In the genomic region with DNA sequence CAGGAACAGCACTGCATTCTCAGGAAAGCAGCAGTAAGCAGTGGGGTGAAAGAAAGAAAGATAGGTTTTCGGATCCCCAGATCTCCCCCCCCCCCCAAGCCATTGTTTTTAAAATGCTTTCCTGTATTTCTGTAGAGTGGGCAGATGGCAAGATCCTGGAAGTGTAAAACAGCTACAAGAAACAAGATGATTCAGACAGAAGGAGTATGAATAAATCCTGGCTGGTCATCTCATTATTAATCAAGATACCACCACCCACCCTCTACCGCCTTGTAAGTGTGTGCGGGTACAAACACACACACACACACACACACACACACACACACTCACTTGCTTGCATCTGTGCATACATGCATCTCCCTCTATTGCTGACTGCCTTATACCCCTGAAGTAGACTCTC, we compare ENCODE assay signal across 11 mouse cellular contexts.
A peak's percentile ranks its signal among the peaks of the same experiment; 100 is the strongest.
DNase-seq lines count a peak whose midpoint lies in the region; ATAC-seq and TF ChIP-seq lines count a peak whose summit lies in the region.
"Had no signal": no experiment of that assay in that cellular context is flagged by ENCODE, and none has a peak within 500 bp of the region (broad histone marks: within the 10 kb centered on the region; RNA-seq: fewer than 3 reads in every experiment).

No protein-coding gene starts in this region.

- 0 out of 2 replicates have a peak, but pooled peaks have one; percentile 30 for ATAC-seq in hindbrain, embryonic 11.5 days (ENCODE audit: low FRiP score)
- ATAC-seq in hindbrain, postnatal 0 days, result no peak
- no peak for ATAC-seq in liver, embryonic 12.5 days
- ATAC-seq: lung, postnatal 0 days had no signal

- no peak overlapping the region for H3K4me3 ChIP-seq in hindbrain, embryonic 11.5 days (ENCODE audit: low read depth, low read length)
- no peak overlapping the region for H3K4me3 ChIP-seq in hindbrain, postnatal 0 days (ENCODE audit: low read length)
- H3K4me3 ChIP-seq in liver, embryonic 12.5 days, result no peak overlapping the region
- H3K4me3 ChIP-seq: heart, embryonic 13.5 days had no signal

- DNase-seq in hindbrain, embryonic 11.5 days (ENCODE audit: low spot score), result no peak
- DNase-seq in hindbrain, postnatal 0 days (ENCODE audit: low spot score), result no peak
- DNase-seq in thymus, postnatal 14 days, result peak; percentile 23
- DNase-seq in thymus, postnatal 10 days (ENCODE audit: low spot score in 2 of 2), result no peak
- no peak for DNase-seq in lung, postnatal 36 days
- DNase-seq in urinary bladder, postnatal 25 days (ENCODE audit: low spot score), result no peak
- DNase-seq: cerebellum, adult 18-20 months; right cerebral cortex, adult 18-20 months had no signal

- no peaks in the 10 kb centered on the region for H3K36me3 ChIP-seq in hindbrain, embryonic 11.5 days (ENCODE audit: control insufficient read depth, insufficient read depth, low read length)
- no peaks in the 10 kb centered on the region for H3K36me3 ChIP-seq in hindbrain, postnatal 0 days (ENCODE audit: insufficient read depth, low read length)
- no peaks in the 10 kb centered on the region for H3K36me3 ChIP-seq in liver, embryonic 12.5 days
- H3K36me3 ChIP-seq: heart, embryonic 13.5 days had no signal

- TF ChIP-seq CTCF in hindbrain, postnatal 0 days (IDR thresholded peaks at IDR 0.05; ENCODE audit: low read depth), result no peak

- no peak overlapping the region for H3K4me2 ChIP-seq in hindbrain, embryonic 11.5 days (replicated peaks; ENCODE audit: low read depth, low read length)
- no peak overlapping the region for H3K4me2 ChIP-seq in hindbrain, postnatal 0 days (ENCODE audit: low read depth, low read length)
- H3K4me2 ChIP-seq in liver, embryonic 12.5 days, result peak overlapping the region; percentile 57; the same call in 1 of the 2 replicates
- H3K4me2 ChIP-seq: heart, embryonic 13.5 days had no signal

- H3K27ac ChIP-seq in hindbrain, embryonic 11.5 days (ENCODE audit: low read depth, low read length), result no peak overlapping the region
- H3K27ac ChIP-seq in hindbrain, postnatal 0 days, result no peak overlapping the region
- H3K27ac ChIP-seq in liver, embryonic 12.5 days, result peak overlapping the region; percentile 72; the same call in 1 of the 2 replicates
- H3K27ac ChIP-seq: heart, embryonic 13.5 days had no signal

- H3K9ac ChIP-seq in hindbrain, embryonic 11.5 days (ENCODE audit: low read depth, low read length), result no peak overlapping the region
- no peak overlapping the region for H3K9ac ChIP-seq in hindbrain, postnatal 0 days (replicated peaks; ENCODE audit: low read length)
- H3K9ac ChIP-seq in liver, embryonic 12.5 days, result no peak overlapping the region
- H3K9ac ChIP-seq: heart, embryonic 13.5 days had no signal

- peaks cover 2% of the 10 kb centered on the region; the same call in 1 of the 2 replicates for H3K4me1 ChIP-seq in hindbrain, embryonic 11.5 days (replicated peaks; ENCODE audit: control insufficient read depth, insufficient read depth, low read length)
- H3K4me1 ChIP-seq in hindbrain, postnatal 0 days (ENCODE audit: insufficient read depth, low read length), result no peaks in the 10 kb centered on the region
- peaks cover 38% of the 10 kb centered on the region for H3K4me1 ChIP-seq in liver, embryonic 12.5 days

- no peaks in the 10 kb centered on the region for H3K9me3 ChIP-seq in hindbrain, embryonic 11.5 days (ENCODE audit: control insufficient read depth, low read length)
- no peaks in the 10 kb centered on the region for H3K9me3 ChIP-seq in hindbrain, postnatal 0 days (ENCODE audit: low read length)
- no peaks in the 10 kb centered on the region for H3K9me3 ChIP-seq in liver, embryonic 12.5 days (replicated peaks)
- H3K9me3 ChIP-seq: heart, embryonic 13.5 days had no signal

- H3K27me3 ChIP-seq in hindbrain, embryonic 11.5 days (ENCODE audit: control insufficient read depth, insufficient read depth, low read length), result no peaks in the 10 kb centered on the region
- no peaks in the 10 kb centered on the region for H3K27me3 ChIP-seq in hindbrain, postnatal 0 days (ENCODE audit: insufficient read depth, low read length)
- H3K27me3 ChIP-seq in liver, embryonic 12.5 days (replicated peaks), result no peaks in the 10 kb centered on the region
- H3K27me3 ChIP-seq: heart, embryonic 13.5 days had no signal

- WGBS in hindbrain, embryonic 11.5 days, result 67% methylated on average over 3 of the region's 3 CpGs
- WGBS in hindbrain, postnatal 0 days, result 79% methylated on average over 3 of the region's 3 CpGs
- WGBS in liver, embryonic 12.5 days (ENCODE audit: insufficient replicate concordance), result 46% methylated on average over 3 of the region's 3 CpGs
